33 mouse cellular contexts compared by ENCODE assay signal in genomic region chr14:56349541-56349940, GRCm38 (mm10). TPM values are rescaled to one million over a fixed set of nuclear protein-coding genes. Genes with fewer than 3 reads are reported as not detected.
DNase-seq lines count a peak whose midpoint lies in the region; ATAC-seq and TF ChIP-seq lines count a peak whose summit lies in the region.
"Had no signal": no experiment of that assay in that cellular context is flagged by ENCODE, and none has a peak within 500 bp of the region (broad histone marks: within the 10 kb centered on the region; RNA-seq: fewer than 3 reads in every experiment).

No protein-coding gene starts in this region.

- H3K27me3 ChIP-seq in kidney, postnatal 0 days (ENCODE audit: insufficient read depth, low read length): no peaks in the 10 kb centered on the region
- H3K27me3 ChIP-seq: embryonic facial prominence, embryonic 13.5 days; midbrain, embryonic 13.5 days had no signal

- H3K27ac ChIP-seq in kidney, postnatal 0 days: 0 out of 2 replicates have a peak overlapping the region, but pooled peaks have one; percentile 25
- H3K27ac ChIP-seq in left cerebral cortex, adult 2 months: no peak overlapping the region
- H3K27ac ChIP-seq: embryonic facial prominence, embryonic 13.5 days; forebrain, embryonic 10.5 days; hindbrain, embryonic 10.5 days; liver, embryonic 12.5 days; midbrain, embryonic 13.5 days had no signal

- WGBS in kidney, postnatal 0 days: 70% methylated on average over 2 of the region's 2 CpGs

- no peaks in the 10 kb centered on the region for H3K36me3 ChIP-seq in kidney, postnatal 0 days (ENCODE audit: insufficient read depth, low read length)
- H3K36me3 ChIP-seq: embryonic facial prominence, embryonic 13.5 days; forebrain, embryonic 10.5 days; G1E; hindbrain, embryonic 10.5 days; liver, embryonic 12.5 days; midbrain, embryonic 13.5 days had no signal

- H3K9me3 ChIP-seq in kidney, postnatal 0 days (replicated peaks; ENCODE audit: low read length): no peaks in the 10 kb centered on the region
- H3K9me3 ChIP-seq: embryonic facial prominence, embryonic 13.5 days; forebrain, embryonic 10.5 days; G1E; hindbrain, embryonic 10.5 days; liver, embryonic 12.5 days; megakaryocyte, embryonic 14.5 days; midbrain, embryonic 13.5 days had no signal

- no peak overlapping the region for H3K4me2 ChIP-seq in kidney, postnatal 0 days (ENCODE audit: low read length)
- H3K4me2 ChIP-seq: embryonic facial prominence, embryonic 13.5 days; liver, embryonic 12.5 days; midbrain, embryonic 13.5 days had no signal

- no peak overlapping the region for H3K4me3 ChIP-seq in kidney, postnatal 0 days (replicated peaks; ENCODE audit: low read depth, low read length)
- H3K4me3 ChIP-seq in left cerebral cortex, adult 2 months: no peak overlapping the region
- H3K4me3 ChIP-seq: embryonic facial prominence, embryonic 13.5 days; forebrain, embryonic 10.5 days; hindbrain, embryonic 10.5 days; liver, embryonic 12.5 days; megakaryocyte, embryonic 14.5 days; midbrain, embryonic 13.5 days had no signal

- intact Hi-C loops in left cerebral cortex, adult 2 months (cut with DNase I): no loop called here

- ATAC-seq in kidney, postnatal 0 days (replicated peaks; ENCODE audit: low FRiP score, low read depth): no peak
- ATAC-seq: forebrain, embryonic 16.5 days; hindbrain, embryonic 16.5 days; liver, embryonic 12.5 days; liver, postnatal 0 days; midbrain, embryonic 13.5 days had no signal

- no peak overlapping the region for H3K9ac ChIP-seq in kidney, postnatal 0 days (ENCODE audit: low read depth, low read length)
- H3K9ac ChIP-seq: embryonic facial prominence, embryonic 13.5 days; liver, embryonic 12.5 days; liver, postnatal 0 days; midbrain, embryonic 13.5 days had no signal

- no peak for DNase-seq in kidney, postnatal 0 days (ENCODE audit: low spot score)
- no peak for DNase-seq in kidney, adult 11 months
- DNase-seq in cerebellum, adult 11-12 months: peak; percentile 40
- peak; percentile 42 for DNase-seq in cerebellum, adult 9-11 months
- no peak for DNase-seq in ovary, postnatal 14 days (ENCODE audit: low spot score)
- DNase-seq in frontal cortex, postnatal 14 days (ENCODE audit: low spot score in 2 of 2): no peak
- DNase-seq in left cerebral cortex, adult 2 months (ENCODE audit: extremely low spot score in 1 of 2, low spot score in 2 of 2): no peak
- DNase-seq: adrenal gland, postnatal 10 days; heart, postnatal 14 days; kidney, adult 2 months; kidney, postnatal 14 days; layer of hippocampus, adult 9-11 months; liver, postnatal 0 days; lung, postnatal 36 days; right cerebral cortex, postnatal 25 days; spleen, adult 18-20 months; thymus, postnatal 14 days had no signal

- TF ChIP-seq CTCF in kidney, postnatal 0 days (IDR thresholded peaks at IDR 0.05; ENCODE audit: low read depth): no peak
- TF ChIP-seq CTCF in left cerebral cortex, adult 2 months (IDR thresholded peaks at IDR 0.05): no peak

- H3K4me1 ChIP-seq in kidney, postnatal 0 days (replicated peaks; ENCODE audit: insufficient read depth, low read length): no peaks in the 10 kb centered on the region
- H3K4me1 ChIP-seq: embryonic facial prominence, embryonic 13.5 days; forebrain, embryonic 10.5 days; hindbrain, embryonic 10.5 days; liver, embryonic 12.5 days; megakaryocyte, embryonic 14.5 days; midbrain, embryonic 13.5 days had no signal

RNA-seq across cellular contexts. Expression of gene Atp12a, which starts 15.3 kb away (rescaled TPM):
- 19.9 and 23.4 TPM in 2 replicates for polyA plus RNA-seq in kidney, postnatal 0 days (2015; fragmentation: Nextera tagmentation; extraction: Ambion mirVana)
- under 1 TPM; 0.09 to 0.27 TPM for total RNA-seq in left cerebral cortex, adult 2 months (2021)
- total RNA-seq: adrenal gland, postnatal 10 days; common myeloid progenitor, adult 5-6 weeks; gastrocnemius, adult 8-10 months; gastrocnemius, postnatal 4 days; heart, adult 8-10 months; heart, postnatal 14 days; monocyte, adult 5-6 weeks had no signal
- polyA plus RNA-seq: forebrain, embryonic 10.5 days; G1E; heart, embryonic 14.5 days; hindbrain, embryonic 10.5 days; intestine, embryonic 14.5 days; liver, embryonic 12.5 days; liver, postnatal 0 days had no signal

RNA-seq across cellular contexts. Expression of gene Rnf17, which starts 52.8 kb away (rescaled TPM):
- 0.51 and 1.3 TPM in 2 replicates for polyA plus RNA-seq in kidney, postnatal 0 days (2015; fragmentation: Nextera tagmentation; extraction: Ambion mirVana)
- 1 to 10 TPM in 1 of 2 experiments, under 1 TPM in 1; 0.70 to 1.0 TPM for total RNA-seq in left cerebral cortex, adult 2 months (2021)
- polyA plus RNA-seq: G1E had no signal

Comparison
In these comparisons a context has a peak if more than half of its experiments do, and no peak if none do; other contexts are left out.
1. DNase-seq: peak in cerebellum, adult 11-12 months (single experiment) and cerebellum, adult 9-11 months (single experiment); none in kidney, postnatal 0 days (single experiment), kidney, adult 11 months (single experiment), ovary, postnatal 14 days (single experiment), frontal cortex, postnatal 14 days (0 of 2) and left cerebral cortex, adult 2 months (0 of 2).